Comparison of ENCODE assay signal across 13 mouse cellular contexts in the genomic region with DNA sequence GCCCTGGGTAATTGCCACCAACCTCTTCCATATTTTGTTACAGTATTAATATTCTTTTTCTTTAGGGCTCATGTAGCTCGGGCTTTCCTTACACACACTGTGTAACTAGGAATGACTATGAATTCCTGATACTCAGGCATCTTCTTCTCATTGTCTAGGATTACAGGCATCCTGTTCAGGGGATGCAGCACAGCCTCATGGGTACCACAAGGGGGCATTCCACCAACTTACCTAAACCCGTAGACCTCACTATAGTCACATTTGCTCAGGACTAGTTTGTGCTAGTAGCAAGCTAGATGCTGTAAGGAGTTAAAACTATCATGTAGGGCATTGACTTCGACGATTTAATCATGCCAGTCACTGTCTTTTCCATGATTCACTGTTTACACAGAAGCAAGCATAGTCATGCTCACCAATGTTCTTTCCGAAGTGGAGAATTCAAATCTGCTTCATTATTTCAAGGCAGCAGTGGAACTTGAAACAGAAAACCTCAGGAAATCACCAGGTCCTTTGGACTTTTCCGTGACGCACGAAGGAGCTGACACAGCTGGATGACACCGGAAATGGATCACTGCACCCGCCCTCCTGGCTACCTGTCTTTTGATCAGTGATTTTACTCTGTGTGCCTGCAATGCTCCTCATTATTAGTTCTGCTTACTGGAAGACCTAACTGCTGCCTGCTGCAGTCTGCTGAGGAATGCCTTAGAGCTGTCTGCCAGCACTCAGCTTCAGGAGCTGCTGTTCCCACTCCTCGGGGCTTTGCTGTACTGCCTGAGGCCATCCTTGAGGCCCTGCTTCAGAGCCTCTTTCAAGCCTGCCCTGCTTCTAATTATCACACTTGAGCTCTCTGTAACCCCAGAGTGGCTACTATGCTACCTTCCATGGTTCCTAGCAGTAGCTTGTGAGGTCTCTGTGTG.
DNase-seq lines count a peak whose midpoint lies in the region; ATAC-seq and TF ChIP-seq lines count a peak whose summit lies in the region.
"Had no signal": no experiment of that assay in that cellular context is flagged by ENCODE, and none has a peak within 500 bp of the region (broad histone marks: within the 10 kb centered on the region; RNA-seq: fewer than 3 reads in every experiment).

No protein-coding gene starts in this region.

- TF ChIP-seq POLR2A in cortical plate, adult 2 months (IDR thresholded peaks at IDR 0.05; ENCODE audit: extremely low read depth, insufficient read depth, low read length): no peak

- H3K9me3 ChIP-seq in hindbrain, postnatal 0 days (ENCODE audit: low read length): no peaks in the 10 kb centered on the region
- H3K9me3 ChIP-seq in hindbrain, embryonic 12.5 days (replicated peaks): no peaks in the 10 kb centered on the region
- H3K9me3 ChIP-seq in E14TG2a.4 (ENCODE audit: low read length): no peaks in the 10 kb centered on the region
- H3K9me3 ChIP-seq: heart, embryonic 15.5 days; intestine, embryonic 15.5 days; stomach, embryonic 15.5 days had no signal

- no peak overlapping the region for H3K9ac ChIP-seq in hindbrain, postnatal 0 days (replicated peaks; ENCODE audit: low read length)
- H3K9ac ChIP-seq in hindbrain, embryonic 12.5 days: no peak overlapping the region
- H3K9ac ChIP-seq: heart, embryonic 15.5 days; intestine, embryonic 15.5 days; stomach, embryonic 15.5 days had no signal

- 82% methylated on average over 11 of the region's 11 CpGs for WGBS in hindbrain, postnatal 0 days
- 74% methylated on average over 11 of the region's 11 CpGs for WGBS in hindbrain, embryonic 12.5 days

- peak; percentile 42 for TF ChIP-seq CTCF in hindbrain, postnatal 0 days (IDR thresholded peaks at IDR 0.05; ENCODE audit: low read depth)
- peak; percentile 41 for TF ChIP-seq CTCF in E14TG2a.4 (conservative IDR thresholded peaks at IDR 0.05; ENCODE audit: low read length)
- 0 out of 2 replicates have a peak, but pooled peaks have one; percentile 9 for TF ChIP-seq CTCF in cortical plate, adult 2 months (IDR thresholded peaks at IDR 0.05; ENCODE audit: extremely low read depth, insufficient read depth, low read length)

- ATAC-seq in hindbrain, postnatal 0 days: no peak
- no peak for ATAC-seq in hindbrain, embryonic 12.5 days (ENCODE audit: low FRiP score)
- ATAC-seq: intestine, embryonic 15.5 days had no signal

- H3K27ac ChIP-seq in hindbrain, postnatal 0 days: no peak overlapping the region
- no peak overlapping the region for H3K27ac ChIP-seq in hindbrain, embryonic 12.5 days
- no peak overlapping the region for H3K27ac ChIP-seq in cortical plate, adult 2 months (ENCODE audit: insufficient read depth, low read length)
- H3K27ac ChIP-seq: heart, embryonic 15.5 days; intestine, embryonic 15.5 days; stomach, embryonic 15.5 days had no signal

- no peaks in the 10 kb centered on the region for H3K27me3 ChIP-seq in hindbrain, postnatal 0 days (ENCODE audit: insufficient read depth, low read length)
- H3K27me3 ChIP-seq in hindbrain, embryonic 12.5 days: no peaks in the 10 kb centered on the region
- no peaks in the 10 kb centered on the region for H3K27me3 ChIP-seq in E14TG2a.4 (ENCODE audit: insufficient read depth, low read length)
- H3K27me3 ChIP-seq: heart, embryonic 15.5 days; intestine, embryonic 15.5 days; stomach, embryonic 15.5 days had no signal

- no peak for DNase-seq in hindbrain, postnatal 0 days (ENCODE audit: low spot score)
- peak; percentile 8 to 15 for DNase-seq in kidney, postnatal 4 days
- no peak for DNase-seq in cerebellum, adult 9-11 months
- no peak for DNase-seq in B cell, adult 2 months
- no peak for DNase-seq in urinary bladder, postnatal 25 days (ENCODE audit: low spot score)
- DNase-seq: adrenal gland, postnatal 10 days; cerebellum, adult 11-12 months had no signal

- no peaks in the 10 kb centered on the region for H3K36me3 ChIP-seq in hindbrain, postnatal 0 days (ENCODE audit: insufficient read depth, low read length)
- no peaks in the 10 kb centered on the region for H3K36me3 ChIP-seq in hindbrain, embryonic 12.5 days
- H3K36me3 ChIP-seq in E14TG2a.4 (ENCODE audit: insufficient read depth, low read length): no peaks in the 10 kb centered on the region
- H3K36me3 ChIP-seq: heart, embryonic 15.5 days; intestine, embryonic 15.5 days; stomach, embryonic 15.5 days had no signal

- H3K4me1 ChIP-seq in hindbrain, postnatal 0 days (ENCODE audit: insufficient read depth, low read length): no peaks in the 10 kb centered on the region
- no peaks in the 10 kb centered on the region for H3K4me1 ChIP-seq in hindbrain, embryonic 12.5 days
- H3K4me1 ChIP-seq in E14TG2a.4 (replicated peaks; ENCODE audit: low read depth, low read length): no peaks in the 10 kb centered on the region
- no peaks in the 10 kb centered on the region; the same call in 1 of the 2 replicates for H3K4me1 ChIP-seq in cortical plate, adult 2 months (ENCODE audit: control insufficient read depth, insufficient read depth, low read length)
- H3K4me1 ChIP-seq: heart, embryonic 15.5 days; intestine, embryonic 15.5 days; stomach, embryonic 15.5 days had no signal

- H3K4me2 ChIP-seq in hindbrain, postnatal 0 days (ENCODE audit: low read depth, low read length): no peak overlapping the region
- H3K4me2 ChIP-seq in hindbrain, embryonic 12.5 days (replicated peaks): no peak overlapping the region
- H3K4me2 ChIP-seq: heart, embryonic 15.5 days; intestine, embryonic 15.5 days; stomach, embryonic 15.5 days had no signal

- no peak overlapping the region for H3K4me3 ChIP-seq in hindbrain, postnatal 0 days (ENCODE audit: low read length)
- no peak overlapping the region for H3K4me3 ChIP-seq in hindbrain, embryonic 12.5 days
- H3K4me3 ChIP-seq in E14TG2a.4 (replicated peaks; ENCODE audit: low read length): no peak overlapping the region
- no peak overlapping the region for H3K4me3 ChIP-seq in cortical plate, adult 2 months (ENCODE audit: insufficient read depth, low read length)
- H3K4me3 ChIP-seq: heart, embryonic 15.5 days; intestine, embryonic 15.5 days; stomach, embryonic 15.5 days had no signal

Comparison
In these comparisons a context has a peak if more than half of its experiments do, and no peak if none do; other contexts are left out.
1. DNase-seq: peak in kidney, postnatal 4 days (2 of 2); none in hindbrain, postnatal 0 days (single experiment), cerebellum, adult 9-11 months (single experiment), B cell, adult 2 months (0 of 2) and urinary bladder, postnatal 25 days (single experiment).
2. Peak in every context shown above with its lines, with median percentiles within 50 percentile points of each other: CTCF ChIP-seq.